Mouse (Mus musculus): Measurements from ENCODE around the gene Pah.

Pah gene

GRCm38 (mm10) chr10:87503946-87504345 is 17.6 kb upstream of the Pah start:
- DNase-seq (ENCODE audit: low read depth, low spot score): peak; percentile 56

- DNase-seq (ENCODE audit: low read depth, low spot score): no peak
Measured at GRCm38 (mm10) chr10:87508581-87508980, 13.0 kb upstream of the Pah start.

GRCm38 (mm10) chr10:87513052-87513451 is 8.5 kb upstream of the Pah start:
- peak; percentile 23 for DNase-seq (ENCODE audit: low read depth, low spot score)

GRCm38 (mm10) chr10:87518585-87518984 is 3.0 kb upstream of the Pah start:
- no peak for DNase-seq (ENCODE audit: low read depth, low spot score)

GRCm38 (mm10) chr10:87520401-87521116 is 1.0 kb upstream of the Pah start:
- no peak for DNase-seq (ENCODE audit: low read depth, low spot score)

- no peak for DNase-seq (ENCODE audit: low read depth, low spot score)
Measured at GRCm38 (mm10) chr10:87534172-87534571, 12.6 kb downstream of the Pah start.

- no peak for DNase-seq (ENCODE audit: low read depth, low spot score)
Measured at GRCm38 (mm10) chr10:87545759-87546158, 24.2 kb downstream of the Pah start.

GRCm38 (mm10) chr10:87546299-87547234 is 25.0 kb downstream of the Pah start:
- DNase-seq (ENCODE audit: low read depth, low spot score): no peak

- DNase-seq (ENCODE audit: low read depth, low spot score): peak; percentile 72
Measured at GRCm38 (mm10) chr10:87552726-87553125, 31.1 kb downstream of the Pah start.

GRCm38 (mm10) chr10:87556441-87556840 is 34.8 kb downstream of the Pah start:
- DNase-seq (ENCODE audit: low read depth, low spot score): no peak

- no peak for DNase-seq (ENCODE audit: low read depth, low spot score)
Measured at GRCm38 (mm10) chr10:87563818-87564217, 42.2 kb downstream of the Pah start.

- DNase-seq (ENCODE audit: low read depth, low spot score): no peak
Measured at GRCm38 (mm10) chr10:87565712-87566111, 44.1 kb downstream of the Pah start.

- DNase-seq (ENCODE audit: low read depth, low spot score): no peak
Measured at GRCm38 (mm10) chr10:87572500-87572899, 50.9 kb downstream of the Pah start.

- peak; percentile 60 for DNase-seq (ENCODE audit: low read depth, low spot score)
Measured at GRCm38 (mm10) chr10:87586696-87587095, 65.1 kb downstream of the Pah start.

- DNase-seq (ENCODE audit: low read depth, low spot score): no peak
Measured at GRCm38 (mm10) chr10:87593916-87594315, 72.3 kb downstream of the Pah start.

GRCm38 (mm10) chr10:87596361-87597074 is 74.9 kb downstream of the Pah start:
- DNase-seq (ENCODE audit: low read depth, low spot score): peak; percentile 48

- DNase-seq (ENCODE audit: low read depth, low spot score): no peak
Measured at GRCm38 (mm10) chr10:87597075-87597677, 75.6 kb downstream of the Pah start.

GRCm38 (mm10) chr10:87602151-87602550 is 80.6 kb downstream of the Pah start:
- DNase-seq (ENCODE audit: low read depth, low spot score): no peak

GRCm38 (mm10) chr10:87625196-87625595 is 103.6 kb downstream of the Pah start:
- DNase-seq (ENCODE audit: low read depth, low spot score): no peak

Measured in ZHBTc4 (cell line).